Mouse (Mus musculus) kidney, adult 2 months (tissue): ENCODE data around the gene Ncapg.

ENCODE experiments used
- CTCF ChIP-seq: fragments of 200-500 bp; conservative IDR thresholded peaks from 2 replicates; pipeline ENCODE4 v1.5.1; 2011; ENCODE audit warnings: low read depth, mild to moderate bottlenecking, control low read depth, low read length, moderate library complexity, mixed read lengths; ENCODE audit not compliant: insufficient read depth, insufficient read length
- POLR2A ChIP-seq: fragments of 200-500 bp; IDR thresholded peaks from one replicate; pipeline ENCODE4 v1.6.1; 2011; ENCODE audit warnings: low read depth, low read length, control low read depth

DNA sequence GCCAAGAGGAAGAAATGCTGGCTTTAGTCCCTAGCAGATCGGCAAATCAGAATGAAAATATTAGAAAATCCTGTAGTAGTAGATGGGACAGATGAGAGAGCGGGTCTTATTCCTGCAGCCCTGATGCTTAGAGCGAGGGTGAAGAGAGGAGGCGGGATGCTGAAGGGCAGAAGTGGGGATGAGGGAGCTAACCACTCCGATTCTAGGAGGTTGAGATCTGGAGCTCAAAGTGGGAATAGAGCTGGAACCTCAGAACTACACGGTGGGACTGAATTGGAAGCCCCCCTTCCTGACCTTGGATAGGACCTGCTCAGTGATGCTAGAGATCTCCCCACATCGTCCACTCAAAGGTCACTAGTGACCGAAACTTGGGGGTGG, 30.0 kb upstream of the Ncapg start:
- TF ChIP-seq CTCF (no peak), POLR2A (no peak)
